Mouse (Mus musculus) ES-E14 (cell line): Measurements from ENCODE around the gene Jmjd4.

Source experiments
- CHD2 ChIP-seq: IDR thresholded peaks from 2 replicates; pipeline ENCODE4 v1.6.1; 2014; ENCODE audit warnings: mild to moderate bottlenecking, low read depth, low read length, inconsistent platforms
- HCFC1 ChIP-seq: IDR thresholded peaks from 2 replicates; pipeline ENCODE4 v1.6.1; 2012; ENCODE audit warnings: low read length, inconsistent platforms, borderline replicate concordance; ENCODE audit not compliant: insufficient read depth
- MAFK ChIP-seq: IDR thresholded peaks from 2 replicates; pipeline ENCODE4 v1.6.1; 2014; ENCODE audit warnings: mild to moderate bottlenecking, low read depth, low read length, inconsistent platforms; ENCODE audit not compliant: insufficient read depth
- ZC3H11A ChIP-seq: IDR thresholded peaks from 2 replicates; pipeline ENCODE4 v1.6.1; 2012; ENCODE audit warnings: low read depth, mild to moderate bottlenecking, inconsistent platforms, low read length, borderline replicate concordance
- ZNF384 ChIP-seq: IDR thresholded peaks from 2 replicates; pipeline ENCODE4 v1.6.1; 2012; ENCODE audit warnings: low read depth, low read length, inconsistent platforms

- TF ChIP-seq MAFK (no peak), HCFC1 (no peak), ZNF384 (no peak), ZC3H11A (no peak), CHD2 (no peak)
These were observed 31.1 kb upstream of the Jmjd4 start for GRCm38 (mm10) chr11:59418708-59419107.
